Mouse (Mus musculus) CH12.LX (cell line): ENCODE results near the gene Elob. TPM values are rescaled to one million over a fixed set of nuclear protein-coding genes. Genes with fewer than 3 reads are reported as not detected.
A peak's percentile ranks its signal among the peaks of the same experiment; 100 is the strongest.

Source experiments
- DNase-seq: peaks from one replicate; pipeline ENCODE4 v3.0.0-alpha.2; 2013; ENCODE audit errors: extremely low read depth
- H3K27ac ChIP-seq: 2 replicates; pipeline ENCODE4 v1.5.1; 2012; ENCODE audit warnings: low read depth, mild to moderate bottlenecking, control low read depth, moderate library complexity; ENCODE audit not compliant: insufficient read depth
- H3K27me3 ChIP-seq: replicated peaks from 2 replicates; pipeline ENCODE3; 2012; ENCODE audit warnings: inconsistent platforms
- H3K36me3 ChIP-seq, 2 experiments: replicated peaks in 1 of 2; 2 replicates each; pipeline versions ENCODE3 to v1.6.1; 2012; ENCODE audit warnings: inconsistent platforms in 1 of 2, low read length in 1 of 2, mild to moderate bottlenecking in 1 of 2, mixed read lengths in 1 of 2, moderate library complexity in 1 of 2; ENCODE audit not compliant: control insufficient read depth in 1 of 2, insufficient read depth in 1 of 2
- H3K4me1 ChIP-seq, 2 experiments: 2 replicates each; pipeline ENCODE4 v1.6.1; 2012; ENCODE audit warnings: inconsistent platforms in 1 of 2, moderate library complexity in 1 of 2; ENCODE audit not compliant: insufficient read depth in 2 of 2, control insufficient read depth in 1 of 2
- H3K4me2 ChIP-seq: 2 replicates; pipeline ENCODE4 v1.6.1; 2012; ENCODE audit warnings: low read depth, mild to moderate bottlenecking, control low read depth; ENCODE audit not compliant: poor library complexity, insufficient read depth, severe bottlenecking
- H3K4me3 ChIP-seq, 3 experiments: fragments of 150-350 bp in 1 of 3; sonication (generic) in 1 of 3; replicated peaks in 1 of 3; 2 replicates each; pipeline versions ENCODE3 to v1.5.1; 2011 to 2012; ENCODE audit warnings: low read depth in 2 of 3, low read length in 2 of 3, mild to moderate bottlenecking in 2 of 3, moderate library complexity in 2 of 3, control low read depth in 1 of 3, improper control_type of control experiment in 1 of 3, inconsistent platforms in 1 of 3, mixed read lengths in 1 of 3; ENCODE audit not compliant: poor library complexity in 1 of 3
- H3K79me2 ChIP-seq: replicated peaks from 2 replicates; pipeline ENCODE4 v1.6.1; 2012; ENCODE audit warnings: mild to moderate bottlenecking, moderate library complexity; ENCODE audit not compliant: control insufficient read depth, poor library complexity, insufficient read depth, severe bottlenecking; ENCODE audit errors: extremely low read depth
- H3K9ac ChIP-seq: 2 replicates; pipeline ENCODE4 v1.6.1; 2012; ENCODE audit warnings: low read depth, mild to moderate bottlenecking, control low read depth, moderate library complexity; ENCODE audit not compliant: insufficient read depth
- H3K9me3 ChIP-seq: replicated peaks from 2 replicates; pipeline ENCODE3; 2012; ENCODE audit warnings: low read length, inconsistent platforms, mixed read lengths
- CHD2 ChIP-seq: IDR thresholded peaks from 2 replicates; pipeline ENCODE4 v1.6.1; 2011; ENCODE audit warnings: low read length, improper control_type of control experiment
- CTCF ChIP-seq, 2 experiments: IDR thresholded peaks in 1 of 2; conservative IDR thresholded peaks in 1 of 2; 2 replicates each; pipeline ENCODE4 v1.5.1; 2011 to 2012; ENCODE audit warnings: low read depth in 2 of 2, low read length in 2 of 2, improper control_type of control experiment in 1 of 2, inconsistent platforms in 1 of 2, mild to moderate bottlenecking in 1 of 2, moderate library complexity in 1 of 2
- E2F4 ChIP-seq: IDR thresholded peaks from 2 replicates; pipeline ENCODE4 v1.6.1; 2011; ENCODE audit warnings: low read depth, low read length, improper control_type of control experiment; ENCODE audit not compliant: insufficient replicate concordance
- MAZ ChIP-seq: IDR thresholded peaks from 2 replicates; pipeline ENCODE4 v1.6.1; 2012; ENCODE audit warnings: low read depth, mild to moderate bottlenecking, inconsistent platforms, low read length, improper control_type of control experiment, moderate library complexity
- MEF2A ChIP-seq: IDR thresholded peaks from 2 replicates; pipeline ENCODE4 v1.6.1; 2014; ENCODE audit warnings: low read depth, mild to moderate bottlenecking, inconsistent platforms, low read length, improper control_type of control experiment, borderline replicate concordance
- NELFE ChIP-seq: IDR thresholded peaks from 2 replicates; pipeline ENCODE4 v1.6.1; 2011; ENCODE audit warnings: low read depth, low read length, improper control_type of control experiment
- NRF1 ChIP-seq: IDR thresholded peaks from 2 replicates; pipeline ENCODE4 v1.6.1; 2014; ENCODE audit warnings: low read depth, mild to moderate bottlenecking, inconsistent platforms, low read length, improper control_type of control experiment, moderate library complexity
- POLR2AphosphoS2 ChIP-seq: IDR thresholded peaks from 2 replicates; pipeline ENCODE4 v1.6.1; 2011; ENCODE audit warnings: low read depth, low read length, improper control_type of control experiment
- UBTF ChIP-seq: IDR thresholded peaks from 2 replicates; pipeline ENCODE4 v1.6.1; 2012; ENCODE audit warnings: low read depth, mild to moderate bottlenecking, inconsistent platforms, low read length, improper control_type of control experiment, moderate library complexity
- ZMIZ1 ChIP-seq: IDR thresholded peaks from 2 replicates; pipeline ENCODE4 v1.6.1; 2012; ENCODE audit warnings: low read depth, mild to moderate bottlenecking, inconsistent platforms, low read length, improper control_type of control experiment
- dilution Hi-C: fragments of 300-500 bp; cut with MboI; formaldehyde crosslinking; loops from 2 replicates; pipeline ENCODE4 v1.14.3; 2020; ENCODE audit warnings: low sequenced_read_pairs; ENCODE audit not compliant: extremely low pct_unique_long_range_greater_than_20kb, extremely low pct_ligation_motif_present
- in situ Hi-C: fragments of 300-500 bp; cut with MboI; formaldehyde crosslinking; loops from 3 replicates; pipeline ENCODE4 v1.14.3; 2019; ENCODE audit warnings: low sequenced_read_pairs, low pct_ligation_motif_present, low pct_unique_long_range_greater_than_20kb, mixed read lengths
- polyA plus RNA-seq: library from polyadenylated mRNA; unstranded; fragments of >175 nt; gene quantifications from 2 replicates; pipeline ENCODE4 v1.2.1, GENCODE M21; 2012; ENCODE audit warnings: low read depth; ENCODE audit not compliant: insufficient read length
- total RNA-seq, 2 experiments: library from RNA; depleted of rRNA; stranded (reverse); fragments of 300-350 nt in 1 of 2; fragments of >200 nt in 1 of 2; gene quantifications; 2 replicates each; pipeline ENCODE4 v1.2.3; 2012 to 2014

Gene Elob
- total and polyA plus RNA-seq, 3 experiments, result 306 to 534 (median 386) TPM

DNA sequence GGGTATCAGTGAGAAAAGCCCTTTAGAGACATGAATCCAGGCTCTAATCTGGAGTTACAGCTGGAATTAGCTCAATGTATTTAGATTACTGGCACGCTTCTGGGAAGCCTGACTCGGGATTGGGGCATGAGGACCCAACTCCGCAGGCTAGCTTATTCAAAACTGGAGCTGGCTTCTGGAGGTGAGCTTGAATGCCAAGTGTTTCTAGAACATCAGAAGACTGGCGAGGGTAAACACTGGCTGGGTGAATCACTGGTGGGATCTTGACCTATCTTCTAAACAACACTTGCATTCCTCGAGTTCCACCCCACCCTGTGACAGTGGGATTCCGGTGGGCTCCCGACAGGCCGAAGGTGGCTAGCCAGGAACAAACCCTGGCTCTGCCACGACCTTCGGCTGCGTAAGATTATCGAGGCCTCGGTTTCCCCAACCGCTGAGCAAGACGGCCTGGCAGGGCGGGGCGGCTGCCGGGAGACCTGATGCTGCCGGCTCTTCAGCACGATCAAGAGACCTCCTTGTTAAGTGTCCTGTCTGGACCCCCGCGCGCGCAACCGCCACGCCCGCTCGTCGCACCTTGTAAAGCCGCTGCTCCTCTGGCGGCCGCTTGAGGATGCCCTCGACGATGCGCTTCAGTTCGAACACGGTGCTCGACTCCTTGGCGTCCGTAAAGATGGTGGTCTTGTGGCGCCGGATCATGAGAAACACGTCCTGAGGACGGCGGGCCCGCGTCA lies 500 bp downstream of the Elob start:
- peak overlapping the region; percentile 41 for H3K27ac ChIP-seq
- H3K4me3 ChIP-seq, result peak overlapping the region; percentile 81 to 87 (median 82)
- peaks cover 20% of the 10 kb centered on the region for H3K79me2 ChIP-seq
- no peaks in the 10 kb centered on the region for H3K9me3 ChIP-seq
- dilution Hi-C loops, result no loop called here
- TF ChIP-seq MEF2A, result no peak
- TF ChIP-seq MAZ, result 0 out of 2 replicates have a peak, but pooled peaks have one; percentile 39
- peak; percentile 48 for DNase-seq
- peaks cover 2 to 32% of the 10 kb centered on the region in 2 experiments; a peak in 3 of 4 replicates for H3K4me1 ChIP-seq
- H3K9ac ChIP-seq, result peak overlapping the region; percentile 98
- peaks cover 26 to 39% of the 10 kb centered on the region in 2 experiments for H3K36me3 ChIP-seq
- in situ Hi-C loops, result no loop called here
- H3K27me3 ChIP-seq, result no peaks in the 10 kb centered on the region
- H3K4me2 ChIP-seq, result peak overlapping the region; percentile 84

DNA sequence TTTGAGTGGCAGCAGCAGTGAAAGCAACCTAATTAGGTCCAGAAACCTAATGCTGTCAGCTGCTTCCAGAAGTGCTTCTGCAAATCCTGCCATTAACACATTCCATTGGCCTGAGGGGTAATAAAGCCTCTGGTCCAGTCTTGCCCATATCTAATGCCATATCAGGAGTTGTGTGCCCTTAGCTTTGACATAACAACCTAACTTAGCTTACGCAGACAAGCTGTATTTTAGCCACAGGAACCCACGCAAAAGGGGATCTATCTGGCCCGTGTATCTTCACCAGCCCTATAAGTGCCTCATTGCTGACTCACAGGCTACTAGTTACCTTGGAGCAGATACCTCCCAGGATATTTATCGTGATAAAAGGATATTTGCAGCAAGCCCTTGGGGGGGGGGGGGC lies 3.3 kb downstream of the Elob start:
- no peak overlapping the region for H3K9ac ChIP-seq
- H3K9me3 ChIP-seq, result no peaks in the 10 kb centered on the region
- TF ChIP-seq CHD2 (0 out of 2 replicates have a peak, but pooled peaks have one; percentile 20), ZMIZ1 (peak; percentile 65; the same call in 1 of the 2 replicates), NELFE (no peak)
- H3K4me2 ChIP-seq, result no peak overlapping the region
- peaks cover 55 to 67% of the 10 kb centered on the region in 2 experiments for H3K36me3 ChIP-seq
- H3K27ac ChIP-seq, result no peak overlapping the region
- peaks cover 2 to 32% of the 10 kb centered on the region in 2 experiments; a peak in 3 of 4 replicates for H3K4me1 ChIP-seq
- H3K4me3 ChIP-seq, result no peak overlapping the region
- DNase-seq, result no peak
- H3K27me3 ChIP-seq, result no peaks in the 10 kb centered on the region
- H3K79me2 ChIP-seq, result peaks cover 22% of the 10 kb centered on the region
- dilution Hi-C loops (no loop called here), in situ Hi-C loops (no loop called here)

GRCm38 (mm10) chr17:23823614-23824013 lies 5.3 kb downstream of the Elob start:
- H3K27me3 ChIP-seq, result no peaks in the 10 kb centered on the region
- TF ChIP-seq POLR2AphosphoS2, result peak; percentile 96
- no peak for TF ChIP-seq UBTF
- TF ChIP-seq NRF1, result no peak
- no peak for TF ChIP-seq CTCF (conservative IDR thresholded peaks at IDR 0.05 in 1 of 2, IDR thresholded peaks at IDR 0.05 in 1 of 2; ENCODE audit: low read depth in 2 of 2, low read length in 2 of 2)
- TF ChIP-seq E2F4, result no peak
- TF ChIP-seq, all 38 proteins: peak for 1
- dilution Hi-C loops (no loop called here), in situ Hi-C loops (no loop called here)
- peaks cover 3% of the 10 kb centered on the region for H3K9me3 ChIP-seq
- H3K79me2 ChIP-seq, result peaks cover 28% of the 10 kb centered on the region
- peaks cover 74 to 87% of the 10 kb centered on the region in 2 experiments for H3K36me3 ChIP-seq
- no peak overlapping the region for H3K4me2 ChIP-seq
- peaks cover 2 to 23% of the 10 kb centered on the region in 2 experiments; a peak in 3 of 4 replicates for H3K4me1 ChIP-seq
- no peak overlapping the region for H3K27ac ChIP-seq
- H3K4me3 ChIP-seq, result no peak overlapping the region
- DNase-seq, result no peak
- H3K9ac ChIP-seq, result no peak overlapping the region
